Mouse (Mus musculus) thymus, adult 2 months (tissue): ENCODE data around the gene Zfp663. TPM values are rescaled to one million over a fixed set of nuclear protein-coding genes. Genes with fewer than 3 reads are reported as not detected.

Experiments
- DNase-seq: peaks from one replicate; pipeline ENCODE4 v3.0.0; 2021
- H3K27ac ChIP-seq: fragments of 200-500 bp; 2 replicates; pipeline ENCODE4 v1.5.1; 2012; ENCODE audit warnings: low read length, control low read depth; ENCODE audit not compliant: control insufficient read depth, insufficient read depth
- H3K27me3 ChIP-seq: fragments of 200-500 bp; 2 replicates; pipeline ENCODE4 v1.6.1; 2012; ENCODE audit warnings: mild to moderate bottlenecking, low read length, moderate library complexity, mixed read lengths; ENCODE audit not compliant: control insufficient read depth, insufficient read depth
- H3K36me3 ChIP-seq: fragments of 200-500 bp; 2 replicates; pipeline ENCODE4 v1.6.1; 2012; ENCODE audit warnings: mild to moderate bottlenecking, low read length, moderate library complexity; ENCODE audit not compliant: control insufficient read depth, insufficient read depth
- H3K4me1 ChIP-seq: fragments of 200-500 bp; replicated peaks from 2 replicates; pipeline ENCODE4 v1.6.1; 2012; ENCODE audit warnings: low read length; ENCODE audit not compliant: control insufficient read depth, insufficient read depth
- H3K4me3 ChIP-seq: fragments of 200-500 bp; 2 replicates; pipeline ENCODE4 v1.5.1; 2012; ENCODE audit warnings: mild to moderate bottlenecking, low read length, control low read depth, moderate library complexity; ENCODE audit not compliant: control insufficient read depth, insufficient read depth
- CTCF ChIP-seq: fragments of 200-500 bp; IDR thresholded peaks from 2 replicates; pipeline ENCODE4 v1.5.1; 2012; ENCODE audit warnings: mild to moderate bottlenecking, control low read depth, low read length, moderate library complexity, borderline replicate concordance; ENCODE audit not compliant: control insufficient read depth, poor library complexity, insufficient read depth; ENCODE audit errors: extremely low read depth
- POLR2A ChIP-seq: fragments of 200-500 bp; IDR thresholded peaks from 2 replicates; pipeline ENCODE4 v1.6.1; 2012; ENCODE audit warnings: mild to moderate bottlenecking, low read length, control low read depth, moderate library complexity; ENCODE audit not compliant: control insufficient read depth, poor library complexity, insufficient read depth; ENCODE audit errors: extremely low read depth
- WGBS: fragments of 180-500 bp; shearing (Covaris S2); methylation state at CpG from one replicate; pipeline ENCODE4 v1.1.7; 2018; 5-methylcytosine and 5-hydroxymethylcytosine counted together
- polyA plus RNA-seq: library from polyadenylated mRNA; depleted of rRNA; stranded (reverse); fragments of >200 nt; gene quantifications from 2 replicates; pipeline ENCODE4 v1.2.3, GENCODE M21; 2012

Gene Zfp663
- polyA plus RNA-seq, 1 experiment = not detected

- TF ChIP-seq CTCF = no peak
- TF ChIP-seq POLR2A = no peak
- Histone ChIP-seq H3K4me1 (peaks cover 8% of the 10 kb centered on the region), H3K27ac (no peak overlapping the region), H3K4me3 (no peak overlapping the region), H3K27me3 (no peaks in the 10 kb centered on the region), H3K36me3 (no peaks in the 10 kb centered on the region)
- whole genome bisulfite sequencing = 5% methylated on average over 3 of the region's 3 CpGs
- DNase-seq = no peak
Observed at GRCm38 (mm10) chr2:165329703-165330102, 38.8 kb downstream of the Zfp663 start.

GRCm38 (mm10) chr2:165328746-165329145, 39.8 kb downstream of the Zfp663 start:
- no peak overlapping the region for H3K4me3 ChIP-seq

DNA sequence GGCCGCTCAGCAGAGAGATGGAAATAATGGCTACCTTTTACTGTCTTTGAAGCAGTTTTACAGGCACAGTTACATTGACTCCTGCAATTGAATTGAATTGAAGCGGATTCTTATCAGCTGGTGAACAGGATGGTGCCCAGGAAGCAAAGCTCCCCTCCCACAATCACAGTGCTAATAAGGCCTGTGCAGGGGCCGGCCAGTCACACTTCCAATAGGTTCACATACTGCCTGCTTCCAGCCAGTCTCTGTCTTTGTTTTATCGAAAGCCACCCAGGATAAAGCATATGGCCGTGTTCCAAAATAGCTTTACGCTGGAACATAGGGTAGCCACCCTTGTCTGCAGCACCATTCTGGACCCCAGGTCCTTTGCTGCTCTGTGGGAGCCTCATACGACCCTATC, 41.1 kb downstream of the Zfp663 start:
- no peaks in the 10 kb centered on the region for H3K36me3 ChIP-seq
- H3K4me3 ChIP-seq = no peak overlapping the region
- TF ChIP-seq CTCF = no peak
- no peak for TF ChIP-seq POLR2A
- H3K27me3 ChIP-seq = no peaks in the 10 kb centered on the region
- WGBS = 94% methylated on average over 7 of the region's 7 CpGs
- no peak overlapping the region for H3K27ac ChIP-seq
- DNase-seq = no peak
- peaks cover 11% of the 10 kb centered on the region for H3K4me1 ChIP-seq

More at GRCm38 (mm10) chr2:165328746-165329145, 39.8 kb downstream of the Zfp663 start:
- WGBS = 86% methylated on average over 5 of the region's 5 CpGs
- no peaks in the 10 kb centered on the region for H3K27me3 ChIP-seq
- TF ChIP-seq POLR2A (no peak), CTCF (no peak)
- peaks cover 11% of the 10 kb centered on the region for H3K4me1 ChIP-seq
- no peak for DNase-seq
- no peak overlapping the region for H3K27ac ChIP-seq
- no peaks in the 10 kb centered on the region for H3K36me3 ChIP-seq

DNA sequence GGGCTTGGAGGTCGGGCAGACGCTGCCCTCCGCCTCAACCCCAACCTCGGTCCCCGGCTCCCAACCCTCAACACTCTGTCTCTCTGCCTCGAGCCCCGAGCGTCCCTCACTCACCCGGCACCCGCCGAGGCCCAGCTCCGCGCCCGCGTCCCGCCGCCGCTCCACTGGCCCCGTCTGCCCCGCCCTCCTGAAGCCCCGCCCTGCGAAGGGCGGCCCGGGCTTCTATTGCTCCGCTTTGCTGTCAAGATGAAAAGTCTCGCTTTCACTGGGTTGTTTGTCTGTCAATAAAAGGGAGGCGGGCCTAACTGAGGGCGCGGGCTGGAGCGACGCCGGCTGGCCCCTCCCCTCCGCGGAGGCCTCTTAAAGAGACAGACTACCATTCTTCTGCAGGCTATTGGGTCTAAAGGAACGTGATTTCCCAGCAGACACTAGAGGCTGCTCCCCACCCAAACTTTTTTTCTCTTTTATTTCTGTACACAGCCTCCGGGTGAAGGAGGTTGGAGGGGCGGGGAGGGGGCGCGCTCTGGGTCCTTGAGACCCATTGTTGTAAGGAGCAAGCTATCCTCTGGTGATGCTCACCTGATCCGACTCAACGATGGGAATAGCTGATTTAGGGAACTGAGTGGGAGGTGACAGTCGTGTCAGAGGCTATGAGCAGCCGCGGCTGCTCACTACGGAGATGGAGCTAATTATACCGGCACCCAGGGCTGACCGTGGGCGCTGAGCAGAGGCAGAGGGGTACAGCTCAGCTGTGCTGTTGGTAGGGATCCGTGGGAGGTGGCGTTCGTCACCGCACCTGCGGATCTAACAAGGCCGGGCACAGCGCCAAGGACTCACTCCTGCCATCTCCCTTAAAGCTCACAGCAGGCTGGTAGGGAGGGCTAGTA, 42.0 kb downstream of the Zfp663 start, which contains the start of gene Elmo2:
Gene Elmo2, minus strand, starts transcription at position 176 of the 887 bp plus-strand sequence.
- H3K27me3 ChIP-seq = no peaks in the 10 kb centered on the region
- WGBS = under 1% methylated on average over 52 of the region's 55 CpGs
- peaks cover 18% of the 10 kb centered on the region for H3K4me1 ChIP-seq
- peak; percentile 99 for DNase-seq
- no peaks in the 10 kb centered on the region for H3K36me3 ChIP-seq
- peak within 1 kb of the TSS; percentile 57 for H3K27ac ChIP-seq
- TF ChIP-seq POLR2A (peak; percentile 89), CTCF (peak; percentile 58; the same call in 1 of the 2 replicates)
- peak within 1 kb of the TSS; percentile 84 for H3K4me3 ChIP-seq

DNA sequence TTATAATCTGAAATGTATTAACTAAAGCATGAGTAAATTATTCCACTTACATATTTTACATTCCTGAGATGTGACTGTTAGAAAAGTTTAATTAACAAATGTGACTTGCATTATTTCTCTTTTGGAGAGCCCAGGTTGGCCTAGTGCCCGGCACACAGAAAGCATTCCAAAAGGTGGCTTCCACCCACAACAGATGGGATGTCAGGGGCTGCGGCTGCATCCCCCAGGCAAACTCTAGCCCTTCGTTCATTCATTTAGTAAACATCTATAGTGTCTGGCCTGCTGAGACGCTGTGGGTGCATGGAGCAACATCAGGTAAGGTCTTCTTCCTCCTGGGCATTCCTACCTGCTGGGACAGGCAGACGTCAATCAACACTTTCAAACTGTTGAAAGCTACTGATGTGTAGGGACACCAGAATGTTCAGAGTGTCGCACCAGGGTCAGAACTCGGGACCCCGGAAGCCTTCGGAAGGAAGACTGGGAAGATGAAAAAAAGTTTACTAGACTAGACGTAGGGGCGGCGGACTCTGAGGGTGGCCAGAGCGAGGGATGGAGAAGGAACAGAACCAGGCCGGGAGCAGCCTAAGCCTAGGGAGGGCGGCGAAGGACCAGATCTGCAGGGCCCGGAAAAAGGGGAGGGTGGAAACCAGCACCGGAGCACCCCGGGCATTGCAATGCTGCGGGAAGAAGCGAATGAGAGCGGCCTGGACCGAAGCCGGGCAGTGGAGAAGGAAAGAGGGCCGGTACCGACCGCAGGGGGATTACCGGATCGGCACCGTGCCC, 42.8 kb downstream of the Zfp663 start:
- H3K27ac ChIP-seq = no peak overlapping the region
- H3K4me3 ChIP-seq = peak overlapping the region; percentile 84
- WGBS = 3% methylated on average over 30 of the region's 30 CpGs
- no peaks in the 10 kb centered on the region for H3K36me3 ChIP-seq
- no peaks in the 10 kb centered on the region for H3K27me3 ChIP-seq
- peaks cover 27% of the 10 kb centered on the region for H3K4me1 ChIP-seq
- TF ChIP-seq CTCF = no peak
- TF ChIP-seq POLR2A = no peak
- DNase-seq = no peak

GRCm38 (mm10) chr2:165323928-165324327, 44.6 kb downstream of the Zfp663 start:
- no peaks in the 10 kb centered on the region for H3K36me3 ChIP-seq
- TF ChIP-seq CTCF = no peak
- TF ChIP-seq POLR2A = no peak
- DNase-seq = no peak
- H3K27me3 ChIP-seq = no peaks in the 10 kb centered on the region
- no peak overlapping the region for H3K4me3 ChIP-seq
- 96% methylated on average over 5 of the region's 5 CpGs for WGBS
- H3K4me1 ChIP-seq = peaks cover 36% of the 10 kb centered on the region
- H3K27ac ChIP-seq = no peak overlapping the region
